Mouse (Mus musculus) liver, postnatal 0 days (tissue): ENCODE measurements around the gene Zswim7.

Experiments used
- CTCF ChIP-seq: sonication (generic); IDR thresholded peaks from 2 replicates; pipeline ENCODE4 v1.5.1; 2016; ENCODE audit warnings: antibody characterized with exemption, low read depth
- EP300 ChIP-seq: IDR thresholded peaks from 2 replicates; pipeline ENCODE4 v1.6.1; 2016; ENCODE audit warnings: antibody characterized with exemption, low read depth, mild to moderate bottlenecking

GRCm38 (mm10) chr11:62298883-62299282 lies 17.7 kb upstream of the Zswim7 start:
- no peak for TF ChIP-seq CTCF
- no peak for TF ChIP-seq EP300
